Mouse (Mus musculus): Measurements from ENCODE around the gene Cpsf4l. TPM values are rescaled to one million over a fixed set of nuclear protein-coding genes. Genes with fewer than 3 reads are reported as not detected.

Cpsf4l gene
- total and polyA plus RNA-seq, 2 experiments, result 3.0 to 9.9 TPM

GRCm38 (mm10) chr11:113731945-113732612 lies 22.3 kb upstream of the Cpsf4l start:
- no peak overlapping the region for H3K4me3 ChIP-seq (ENCODE audit: insufficient read depth, low read depth, low read length)
- peaks cover 40% of the 10 kb centered on the region for H3K79me2 ChIP-seq (ENCODE audit: control insufficient read depth, insufficient read depth, low read length)
- H3K9ac ChIP-seq (ENCODE audit: low read depth, low read length), result no peak overlapping the region
- peaks cover 73% of the 10 kb centered on the region for H3K4me1 ChIP-seq (ENCODE audit: control insufficient read depth, insufficient read depth, low read length)
- H3K27me3 ChIP-seq (ENCODE audit: control insufficient read depth, insufficient read depth, low read length), result no peaks in the 10 kb centered on the region
- DNase-seq (ENCODE audit: extremely low read depth, low read depth, low spot score), result no peak
- H3K36me3 ChIP-seq (ENCODE audit: control insufficient read depth, insufficient read depth, low read length), result peaks cover 7% of the 10 kb centered on the region; the same call in 1 of the 2 replicates
- TF ChIP-seq CTCF (IDR thresholded peaks at IDR 0.05; ENCODE audit: low read depth, low read length) (peak; percentile 29; the same call in 1 of the 2 replicates), POLR2A (IDR thresholded peaks at IDR 0.05; ENCODE audit: extremely low read depth, insufficient read depth, low read length) (no peak)
- H3K27ac ChIP-seq (replicated peaks; ENCODE audit: insufficient read depth, low read depth, low read length), result peak overlapping the region; percentile 43
- 90% methylated on average over 10 of the region's 10 CpGs for WGBS

GRCm38 (mm10) chr11:113730879-113731278 lies 21.1 kb upstream of the Cpsf4l start:
- Histone ChIP-seq H3K9ac (ENCODE audit: low read depth, low read length) (peak overlapping the region; percentile 26), H3K36me3 (ENCODE audit: control insufficient read depth, insufficient read depth, low read length) (peaks cover 7% of the 10 kb centered on the region; the same call in 1 of the 2 replicates), H3K79me2 (ENCODE audit: control insufficient read depth, insufficient read depth, low read length) (peaks cover 36% of the 10 kb centered on the region), H3K4me1 (ENCODE audit: control insufficient read depth, insufficient read depth, low read length) (peaks cover 71% of the 10 kb centered on the region), H3K27me3 (ENCODE audit: control insufficient read depth, insufficient read depth, low read length) (no peaks in the 10 kb centered on the region), H3K27ac (replicated peaks; ENCODE audit: insufficient read depth, low read depth, low read length) (peak overlapping the region; percentile 63), H3K4me3 (ENCODE audit: insufficient read depth, low read depth, low read length) (no peak overlapping the region)
- peak; percentile 99 for DNase-seq (ENCODE audit: extremely low read depth, low read depth, low spot score)
- no peak for TF ChIP-seq POLR2A (IDR thresholded peaks at IDR 0.05; ENCODE audit: extremely low read depth, insufficient read depth, low read length)
- TF ChIP-seq CTCF (IDR thresholded peaks at IDR 0.05; ENCODE audit: low read depth, low read length), result no peak
- 19% methylated on average over 3 of the region's 3 CpGs for WGBS

- DNase-seq (ENCODE audit: extremely low read depth, low read depth, low spot score), result no peak
- Histone ChIP-seq H3K4me3 (ENCODE audit: insufficient read depth, low read depth, low read length) (no peak overlapping the region), H3K4me1 (ENCODE audit: control insufficient read depth, insufficient read depth, low read length) (peaks cover 69% of the 10 kb centered on the region), H3K9ac (ENCODE audit: low read depth, low read length) (peak overlapping the region; percentile 43), H3K27ac (replicated peaks; ENCODE audit: insufficient read depth, low read depth, low read length) (peak overlapping the region; percentile 63), H3K79me2 (ENCODE audit: control insufficient read depth, insufficient read depth, low read length) (peaks cover 35% of the 10 kb centered on the region), H3K27me3 (ENCODE audit: control insufficient read depth, insufficient read depth, low read length) (no peaks in the 10 kb centered on the region), H3K36me3 (ENCODE audit: control insufficient read depth, insufficient read depth, low read length) (peaks cover 7% of the 10 kb centered on the region; the same call in 1 of the 2 replicates)
- 48% methylated on average over 8 of the region's 8 CpGs for WGBS
- TF ChIP-seq POLR2A (IDR thresholded peaks at IDR 0.05; ENCODE audit: extremely low read depth, insufficient read depth, low read length) (no peak), CTCF (IDR thresholded peaks at IDR 0.05; ENCODE audit: low read depth, low read length) (no peak)
These were observed 20.1 kb upstream of the Cpsf4l start for GRCm38 (mm10) chr11:113729917-113730316.

- Histone ChIP-seq H3K79me2 (ENCODE audit: control insufficient read depth, insufficient read depth, low read length) (peaks cover 31% of the 10 kb centered on the region), H3K9ac (ENCODE audit: low read depth, low read length) (0 out of 2 replicates have a peak overlapping the region, but pooled peaks have one; percentile 11), H3K36me3 (ENCODE audit: control insufficient read depth, insufficient read depth, low read length) (peaks cover 7% of the 10 kb centered on the region; the same call in 1 of the 2 replicates), H3K4me1 (ENCODE audit: control insufficient read depth, insufficient read depth, low read length) (peaks cover 63% of the 10 kb centered on the region), H3K27ac (replicated peaks; ENCODE audit: insufficient read depth, low read depth, low read length) (0 out of 2 replicates have a peak overlapping the region, but pooled peaks have one; percentile 53), H3K4me3 (ENCODE audit: insufficient read depth, low read depth, low read length) (no peak overlapping the region), H3K27me3 (ENCODE audit: control insufficient read depth, insufficient read depth, low read length) (no peaks in the 10 kb centered on the region)
- TF ChIP-seq POLR2A (IDR thresholded peaks at IDR 0.05; ENCODE audit: extremely low read depth, insufficient read depth, low read length), result no peak
- TF ChIP-seq CTCF (IDR thresholded peaks at IDR 0.05; ENCODE audit: low read depth, low read length), result no peak
- WGBS, result 86% methylated on average over 21 of the region's 21 CpGs
- no peak for DNase-seq (ENCODE audit: extremely low read depth, low read depth, low spot score)
These were observed 19.4 kb upstream of the Cpsf4l start for GRCm38 (mm10) chr11:113729239-113729638.

DNA sequence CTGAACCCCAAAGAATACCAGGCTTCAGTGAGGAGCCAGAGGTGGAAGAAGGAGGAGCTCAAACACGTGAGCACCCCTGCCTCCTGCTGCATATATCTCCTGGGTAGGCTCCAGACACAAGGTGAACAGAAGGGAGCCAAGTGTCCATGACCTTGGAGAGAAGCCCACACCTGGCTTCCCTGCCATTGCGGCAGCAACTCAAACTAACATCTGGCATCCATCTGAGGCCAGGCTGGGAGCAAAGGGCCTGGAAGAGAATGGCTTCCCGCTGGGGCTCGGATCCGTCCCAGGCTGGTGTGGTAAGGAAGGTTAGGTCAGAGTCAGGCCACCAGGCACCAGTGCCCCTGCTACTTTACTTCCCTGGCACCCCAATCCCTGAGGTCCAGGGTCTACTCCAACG lies 18.2 kb upstream of the Cpsf4l start:
- H3K27me3 ChIP-seq (ENCODE audit: control insufficient read depth, insufficient read depth, low read length), result no peaks in the 10 kb centered on the region
- peaks cover 24% of the 10 kb centered on the region for H3K79me2 ChIP-seq (ENCODE audit: control insufficient read depth, insufficient read depth, low read length)
- TF ChIP-seq CTCF (IDR thresholded peaks at IDR 0.05; ENCODE audit: low read depth, low read length) (no peak), POLR2A (IDR thresholded peaks at IDR 0.05; ENCODE audit: extremely low read depth, insufficient read depth, low read length) (no peak)
- peak overlapping the region; percentile 29; the same call in 1 of the 2 replicates for H3K9ac ChIP-seq (ENCODE audit: low read depth, low read length)
- peak overlapping the region; percentile 73 for H3K27ac ChIP-seq (replicated peaks; ENCODE audit: insufficient read depth, low read depth, low read length)
- H3K36me3 ChIP-seq (ENCODE audit: control insufficient read depth, insufficient read depth, low read length), result peaks cover 7% of the 10 kb centered on the region; the same call in 1 of the 2 replicates
- peak; percentile 93 for DNase-seq (ENCODE audit: extremely low read depth, low read depth, low spot score)
- H3K4me3 ChIP-seq (ENCODE audit: insufficient read depth, low read depth, low read length), result no peak overlapping the region
- 28% methylated on average over 6 of the region's 6 CpGs for WGBS
- peaks cover 56% of the 10 kb centered on the region for H3K4me1 ChIP-seq (ENCODE audit: control insufficient read depth, insufficient read depth, low read length)
